Mouse (Mus musculus) heart, adult 10 weeks (tissue): ENCODE results near the gene Ccdc18. TPM values are rescaled to one million over a fixed set of nuclear protein-coding genes. Genes with fewer than 3 reads are reported as not detected.

ENCODE experiments used
- polyA plus RNA-seq: library from polyadenylated mRNA; stranded (reverse); fragments of 350-450 nt; fragmentation: Illumina TruSeq; extraction: RNeasy Lipid Tissue Mini Kit (QIAGEN cat#74804); gene quantifications from one replicate; pipeline ENCODE4 v1.2.3, GENCODE M21; 2014; ENCODE audit warnings: low read depth, low replicate concordance

Ccdc18 gene
- not detected for polyA plus RNA-seq

DNA sequence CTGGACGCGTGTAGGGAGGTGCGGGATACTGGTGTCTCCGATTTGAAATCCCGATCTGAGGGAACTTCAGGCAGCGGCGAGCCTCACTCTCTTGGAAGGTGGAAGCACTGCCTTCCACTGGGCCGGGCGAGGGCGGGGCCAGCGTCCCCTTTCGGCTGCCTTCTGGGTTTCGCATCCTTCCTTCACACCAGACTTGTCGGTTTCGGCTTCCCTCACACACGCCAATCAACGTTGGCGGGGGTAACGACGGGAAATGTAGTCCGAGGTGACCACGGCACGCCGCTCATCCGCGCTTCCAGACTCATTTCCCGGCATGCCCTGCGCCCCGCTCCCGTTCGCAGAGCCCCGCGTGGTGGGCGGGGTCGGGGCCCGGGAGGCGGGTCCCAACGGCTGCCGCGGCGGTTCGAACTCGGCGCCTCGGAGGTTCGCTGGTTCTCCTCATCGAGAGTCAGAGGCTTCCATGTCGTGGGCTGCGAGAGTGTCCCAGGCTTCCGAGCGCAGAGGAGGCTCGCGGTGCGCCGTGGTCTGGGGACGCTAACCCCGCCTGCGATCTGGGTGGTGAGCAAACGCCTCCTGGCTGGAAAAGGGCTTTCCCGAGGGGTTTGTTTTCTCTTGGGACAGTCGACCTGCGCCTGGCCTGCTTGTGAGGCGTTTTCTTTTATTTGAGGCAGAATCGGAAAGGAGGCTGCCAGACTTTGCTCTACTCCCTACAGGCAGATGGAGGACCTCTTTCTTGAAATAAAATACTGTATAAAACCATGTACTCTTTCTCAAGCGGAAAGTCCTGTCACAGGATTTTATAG lies at the start of gene Ccdc18, which contains the start of gene Tmed5:
Ccdc18 (plus strand) TSS at position 435 of the 803 bp plus-strand sequence.
Tmed5 (minus strand) TSS at position 180 of the 803 bp plus-strand sequence.

GRCm38 (mm10) chr5:108268127-108269062 lies 135.7 kb downstream of the Ccdc18 start, which contains the start of gene Dr1:
Gene Dr1 (plus strand): TSS chr5:108268897.

Other genes with a start within 250 kb of the Ccdc18 start
- 257 TPM for gene Rpl5, start 232.4 kb upstream of the Ccdc18 start, polyA plus RNA-seq
- gene Fam69a, start 145.8 kb upstream of the Ccdc18 start, polyA plus RNA-seq: 8.3 TPM
- 11.0 TPM for gene Mtf2, start 67.2 kb upstream of the Ccdc18 start, polyA plus RNA-seq
- 25.4 TPM for gene Tmed5, start 255 bp upstream of the Ccdc18 start, polyA plus RNA-seq
- gene Dr1, start 136.0 kb downstream of the Ccdc18 start, polyA plus RNA-seq: 21.7 TPM
- 11.7 TPM for gene Pigg, start 179.7 kb downstream of the Ccdc18 start, polyA plus RNA-seq
- 1.2 TPM for gene Gm42517, start 235.0 kb downstream of the Ccdc18 start, polyA plus RNA-seq